Comparison of ENCODE assay signal across 9 mouse cellular contexts in genomic region chr11:97328148-97328547, GRCm38 (mm10). TPM values are rescaled to one million over a fixed set of nuclear protein-coding genes. Genes with fewer than 3 reads are reported as not detected.
DNase-seq lines count a peak whose midpoint lies in the region; ATAC-seq lines count a peak whose summit lies in the region.
"Had no signal": no experiment of that assay in that cellular context is flagged by ENCODE, and none has a peak within 500 bp of the region (broad histone marks: within the 10 kb centered on the region; RNA-seq: fewer than 3 reads in every experiment).

No protein-coding gene starts in this region.

- H3K4me3 ChIP-seq in liver, embryonic 12.5 days, result no peak overlapping the region
- no peak overlapping the region for H3K4me3 ChIP-seq in liver, embryonic 13.5 days (replicated peaks)
- H3K4me3 ChIP-seq: hindbrain, embryonic 15.5 days had no signal

- no peak for ATAC-seq in CD4-positive, CD25-positive, alpha-beta regulatory T cell, adult 4 months
- ATAC-seq in liver, embryonic 12.5 days, result no peak
- 0 out of 2 replicates have a peak, but pooled peaks have one; percentile 31 for ATAC-seq in liver, embryonic 13.5 days (ENCODE audit: low read depth)

- no peak overlapping the region for H3K9ac ChIP-seq in liver, embryonic 12.5 days
- no peak overlapping the region for H3K9ac ChIP-seq in liver, embryonic 13.5 days
- H3K9ac ChIP-seq: hindbrain, embryonic 15.5 days had no signal

- peaks cover 69% of the 10 kb centered on the region for H3K36me3 ChIP-seq in liver, embryonic 12.5 days
- peaks cover 58% of the 10 kb centered on the region for H3K36me3 ChIP-seq in liver, embryonic 13.5 days

- no peaks in the 10 kb centered on the region for H3K9me3 ChIP-seq in liver, embryonic 12.5 days (replicated peaks)
- H3K9me3 ChIP-seq in liver, embryonic 13.5 days (replicated peaks), result no peaks in the 10 kb centered on the region
- H3K9me3 ChIP-seq: hindbrain, embryonic 15.5 days had no signal

- no peak overlapping the region for H3K4me2 ChIP-seq in liver, embryonic 12.5 days
- H3K4me2 ChIP-seq in liver, embryonic 13.5 days, result no peak overlapping the region
- H3K4me2 ChIP-seq: hindbrain, embryonic 15.5 days had no signal

- peaks cover 9% of the 10 kb centered on the region for H3K4me1 ChIP-seq in liver, embryonic 12.5 days
- peaks cover 6% of the 10 kb centered on the region for H3K4me1 ChIP-seq in liver, embryonic 13.5 days (replicated peaks)
- H3K4me1 ChIP-seq: hindbrain, embryonic 15.5 days had no signal

- WGBS in liver, embryonic 12.5 days (ENCODE audit: insufficient replicate concordance), result 22% methylated on average over 9 of the region's 9 CpGs
- WGBS in liver, embryonic 13.5 days (ENCODE audit: insufficient replicate concordance), result 22% methylated on average over 9 of the region's 9 CpGs

- no peak overlapping the region for H3K27ac ChIP-seq in liver, embryonic 12.5 days
- no peak overlapping the region for H3K27ac ChIP-seq in liver, embryonic 13.5 days
- H3K27ac ChIP-seq: hindbrain, embryonic 15.5 days had no signal

- DNase-seq in CD4-positive, CD25-positive, alpha-beta regulatory T cell, adult 2 months (ENCODE audit: low read depth, low spot score), result peak; percentile 75
- peak; percentile 70 for DNase-seq in liver
- DNase-seq in c-Kit-positive CD71-positive TER-119-negative erythroid progenitor cells, embryonic 14.5 days (ENCODE audit: low read depth), result peak; percentile 64
- DNase-seq in heart, postnatal 14 days, result peak; percentile 66 to 77
- peak; percentile 41 for DNase-seq in liver, embryonic 13.5 days
- DNase-seq in right cerebral cortex, postnatal 14 days, result peak; percentile 80

- no peaks in the 10 kb centered on the region for H3K27me3 ChIP-seq in liver, embryonic 12.5 days (replicated peaks)
- no peaks in the 10 kb centered on the region for H3K27me3 ChIP-seq in liver, embryonic 13.5 days
- H3K27me3 ChIP-seq: hindbrain, embryonic 15.5 days had no signal

- intact Hi-C loops in heart, postnatal 14 days (cut with DNase I), result loop anchor here (5.0 to 10.0 kb wide), 2 partner anchors 131 to 253 kb away; no protein-coding TSS in a partner anchor

RNA-seq across cellular contexts. Expression of gene Mrpl45, which starts 12.6 kb away (rescaled TPM):
- 10 to 100 TPM; 38.8 to 42.3 TPM for polyA plus RNA-seq in CD4-positive, CD25-positive, alpha-beta regulatory T cell, adult 4 months (2017; shearing (Covaris generic))
- 38.9 and 44.0 TPM in 2 replicates for polyA plus RNA-seq in liver, embryonic 12.5 days (2016; fragmentation: Nextera tagmentation; extraction: Ambion mirVana)
- 10 to 100 TPM; 42.7 to 51.2 TPM for total RNA-seq in heart, postnatal 14 days (2021)
- polyA plus RNA-seq in liver, embryonic 13.5 days (2015; fragmentation: Nextera tagmentation; extraction: Ambion mirVana), result 33.4 and 39.8 TPM in 2 replicates

RNA-seq across cellular contexts. Expression of gene Gpr179, which starts 23.7 kb away (rescaled TPM):
- under 1 TPM; 0.16 to 0.30 TPM for polyA plus RNA-seq in CD4-positive, CD25-positive, alpha-beta regulatory T cell, adult 4 months (2017; shearing (Covaris generic))
- 0.02 TPM in 1 of 2 replicates, not detected in the other for polyA plus RNA-seq in liver, embryonic 12.5 days (2016; fragmentation: Nextera tagmentation; extraction: Ambion mirVana)
- under 1 TPM; 0.02 to 0.05 TPM for total RNA-seq in heart, postnatal 14 days (2021)
- 0.01 TPM in 1 of 2 replicates, not detected in the other for polyA plus RNA-seq in liver, embryonic 13.5 days (2015; fragmentation: Nextera tagmentation; extraction: Ambion mirVana)

RNA-seq across cellular contexts. Expression of gene Socs7, which starts 34.2 kb away (rescaled TPM):
- 1 to 10 TPM; 7.6 to 8.4 TPM for polyA plus RNA-seq in CD4-positive, CD25-positive, alpha-beta regulatory T cell, adult 4 months (2017; shearing (Covaris generic))
- polyA plus RNA-seq in liver, embryonic 12.5 days (2016; fragmentation: Nextera tagmentation; extraction: Ambion mirVana), result 1.9 and 2.1 TPM in 2 replicates
- total RNA-seq in heart, postnatal 14 days (2021), result 10 to 100 TPM; 16.1 to 19.6 TPM
- 1.0 and 1.1 TPM in 2 replicates for polyA plus RNA-seq in liver, embryonic 13.5 days (2015; fragmentation: Nextera tagmentation; extraction: Ambion mirVana)

RNA-seq across cellular contexts. Expression of gene Npepps, which starts 47.7 kb away (rescaled TPM):
- 10 to 100 TPM; 34.4 to 41.1 TPM for polyA plus RNA-seq in CD4-positive, CD25-positive, alpha-beta regulatory T cell, adult 4 months (2017; shearing (Covaris generic))
- 27.1 and 31.3 TPM in 2 replicates for polyA plus RNA-seq in liver, embryonic 12.5 days (2016; fragmentation: Nextera tagmentation; extraction: Ambion mirVana)
- total RNA-seq in heart, postnatal 14 days (2021), result 10 to 100 TPM; 65.4 to 70.8 TPM
- 19.1 and 22.0 TPM in 2 replicates for polyA plus RNA-seq in liver, embryonic 13.5 days (2015; fragmentation: Nextera tagmentation; extraction: Ambion mirVana)
